Mouse (Mus musculus) liver, adult 2 months (tissue): ENCODE data around the gene Cdyl2. TPM values are rescaled to one million over a fixed set of nuclear protein-coding genes. Genes with fewer than 3 reads are reported as not detected.

ENCODE experiments used
- DNase-seq: peaks from one replicate; pipeline ENCODE4 v3.0.0-alpha.2; 2011; ENCODE audit warnings: low read depth, low spot score; ENCODE audit errors: extremely low read depth
- H3K27ac ChIP-seq: fragments of 200-500 bp; replicated peaks from 2 replicates; pipeline ENCODE4 v1.5.1; 2012; ENCODE audit warnings: low read depth, mild to moderate bottlenecking, control low read depth, inconsistent platforms, low read length; ENCODE audit not compliant: insufficient read depth
- H3K27me3 ChIP-seq: fragments of 200-500 bp; 2 replicates; pipeline ENCODE4 v1.6.1; 2012; ENCODE audit warnings: mild to moderate bottlenecking, moderate library complexity, low read length, inconsistent platforms; ENCODE audit not compliant: control insufficient read depth, insufficient read depth
- H3K36me3 ChIP-seq: fragments of 200-500 bp; 2 replicates; pipeline ENCODE4 v1.6.1; 2012; ENCODE audit warnings: low read length, inconsistent platforms; ENCODE audit not compliant: control insufficient read depth, insufficient read depth
- H3K4me1 ChIP-seq: fragments of 200-500 bp; 2 replicates; pipeline ENCODE4 v1.6.1; 2011; ENCODE audit warnings: low read length; ENCODE audit not compliant: control insufficient read depth, insufficient read depth
- H3K4me3 ChIP-seq: fragments of 200-500 bp; 2 replicates; pipeline ENCODE4 v1.5.1; 2011; ENCODE audit warnings: low read depth, mild to moderate bottlenecking, control low read depth, low read length, moderate library complexity; ENCODE audit not compliant: insufficient read depth
- H3K79me2 ChIP-seq: fragments of 200-500 bp; 2 replicates; pipeline ENCODE4 v1.6.1; 2012; ENCODE audit warnings: inconsistent platforms, mild to moderate bottlenecking, low read length, moderate library complexity; ENCODE audit not compliant: control insufficient read depth, insufficient read depth
- H3K9ac ChIP-seq: fragments of 200-500 bp; 2 replicates; pipeline ENCODE4 v1.6.1; 2012; ENCODE audit warnings: low read depth, mild to moderate bottlenecking, control low read depth, inconsistent platforms, low read length
- CTCF ChIP-seq: fragments of 200-500 bp; IDR thresholded peaks from 2 replicates; pipeline ENCODE4 v1.5.1; 2011; ENCODE audit warnings: low read depth, low read length, control low read depth
- POLR2A ChIP-seq: fragments of 200-500 bp; IDR thresholded peaks from 2 replicates; pipeline ENCODE4 v1.6.1; 2011; ENCODE audit warnings: low read length, control low read depth; ENCODE audit not compliant: insufficient read depth; ENCODE audit errors: extremely low read depth
- WGBS: fragments of 180-500 bp; shearing (Covaris S2); methylation state at CpG from one replicate; pipeline ENCODE4 v1.1.7; 2018; 5-methylcytosine and 5-hydroxymethylcytosine counted together
- polyA plus RNA-seq: library from polyadenylated mRNA; depleted of rRNA; stranded (reverse); fragments of >200 nt; gene quantifications from 2 replicates; pipeline ENCODE4 v1.2.3, GENCODE M21; 2012
- total RNA-seq: library from RNA; depleted of rRNA; stranded (reverse); fragments of >200 nt; gene quantifications from 2 replicates; pipeline ENCODE4 v1.2.3, GENCODE M21; 2014

The Cdyl2 gene
- total and polyA plus RNA-seq, 2 experiments: 0.81 to 1.1 TPM

DNA sequence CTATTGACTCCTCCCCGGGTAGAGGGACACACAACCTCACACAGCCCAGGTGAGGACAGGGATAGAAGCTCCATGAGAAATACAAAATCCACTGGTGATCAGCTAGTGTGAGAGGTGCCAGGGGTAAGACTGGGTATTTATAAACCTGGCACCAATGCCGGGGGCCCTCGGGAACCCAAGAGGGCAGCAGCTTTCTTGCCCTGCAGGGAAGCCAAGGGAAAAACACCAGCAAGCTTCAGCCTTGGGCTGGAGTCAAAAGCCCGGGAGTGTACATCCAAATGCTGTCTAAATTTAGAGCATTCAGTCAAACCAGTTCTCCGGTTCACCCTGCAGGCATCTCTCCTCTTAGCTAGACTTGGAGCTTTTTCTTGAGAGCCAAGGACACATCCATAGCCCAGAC is 189.9 kb downstream of the Cdyl2 start:
- Histone ChIP-seq H3K4me3 (no peak overlapping the region), H3K79me2 (no peaks in the 10 kb centered on the region), H3K9ac (no peak overlapping the region), H3K4me1 (peaks cover 6% of the 10 kb centered on the region), H3K36me3 (no peaks in the 10 kb centered on the region), H3K27me3 (no peaks in the 10 kb centered on the region), H3K27ac (no peak overlapping the region)
- no peak for DNase-seq
- 89% methylated on average over 5 of the region's 5 CpGs for WGBS
- TF ChIP-seq CTCF (no peak), POLR2A (no peak)

DNA sequence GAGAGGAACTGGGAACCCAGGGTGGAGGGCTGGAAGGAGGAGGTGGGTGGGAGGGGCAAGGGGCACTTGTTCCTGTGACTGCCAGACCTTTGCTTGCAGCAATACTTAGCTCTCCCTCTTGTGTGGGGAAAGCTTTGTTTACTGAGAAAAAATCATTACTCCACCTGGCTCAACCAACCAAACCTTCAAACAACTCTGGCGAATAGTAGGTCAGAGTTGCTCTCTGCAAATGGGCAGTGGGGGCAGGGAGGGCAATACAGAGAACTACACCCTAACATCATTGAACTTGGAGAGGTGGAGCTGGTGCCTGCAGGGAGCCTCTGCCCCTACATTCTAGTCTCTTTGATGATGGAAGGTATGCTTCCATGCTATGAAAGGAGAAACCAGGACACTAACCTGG is 192.7 kb downstream of the Cdyl2 start:
- no peak overlapping the region for H3K27ac ChIP-seq
- DNase-seq: peak; percentile 88
- WGBS: 10% methylated on average over 1 of the region's 1 CpGs
- H3K4me1 ChIP-seq: peaks cover 6% of the 10 kb centered on the region
- no peaks in the 10 kb centered on the region for H3K27me3 ChIP-seq
- TF ChIP-seq POLR2A: no peak
- no peaks in the 10 kb centered on the region for H3K79me2 ChIP-seq
- H3K4me3 ChIP-seq: no peak overlapping the region
- H3K36me3 ChIP-seq: no peaks in the 10 kb centered on the region
- H3K9ac ChIP-seq: no peak overlapping the region

DNA sequence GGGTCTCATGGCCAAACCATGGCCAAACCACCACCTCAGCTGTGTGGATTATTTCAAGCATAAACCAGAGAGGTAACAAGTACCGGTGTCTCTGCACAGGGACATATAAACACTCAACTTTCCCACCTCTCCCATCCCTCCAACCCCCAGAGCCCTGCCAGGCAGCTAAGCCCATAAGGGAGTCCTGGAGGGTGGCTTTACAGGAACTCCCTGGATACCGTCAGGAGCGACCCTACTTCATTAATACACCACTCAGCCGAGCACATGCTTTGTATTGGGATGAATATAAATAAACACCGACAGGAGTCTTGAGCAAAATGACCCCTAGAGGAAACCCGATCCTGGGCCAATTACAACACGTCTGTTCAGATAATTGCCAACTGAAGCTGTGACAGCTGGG is 194.0 kb downstream of the Cdyl2 start:
- no peak for TF ChIP-seq CTCF
- no peak for TF ChIP-seq POLR2A
- WGBS: 50% methylated on average over 7 of the region's 7 CpGs
- H3K4me3 ChIP-seq: no peak overlapping the region
- peaks cover 6% of the 10 kb centered on the region for H3K4me1 ChIP-seq
- H3K36me3 ChIP-seq: no peaks in the 10 kb centered on the region
- H3K9ac ChIP-seq: no peak overlapping the region
- peak; percentile 42 for DNase-seq
- H3K27me3 ChIP-seq: no peaks in the 10 kb centered on the region
- no peaks in the 10 kb centered on the region for H3K79me2 ChIP-seq
- H3K27ac ChIP-seq: no peak overlapping the region

- H3K36me3 ChIP-seq: no peaks in the 10 kb centered on the region
- 80% methylated on average over 5 of the region's 5 CpGs for WGBS
- no peak for DNase-seq
- H3K4me3 ChIP-seq: no peak overlapping the region
- H3K27me3 ChIP-seq: no peaks in the 10 kb centered on the region
- TF ChIP-seq POLR2A: no peak
- TF ChIP-seq CTCF: no peak
- peaks cover 6% of the 10 kb centered on the region for H3K4me1 ChIP-seq
- H3K79me2 ChIP-seq: no peaks in the 10 kb centered on the region
- H3K9ac ChIP-seq: no peak overlapping the region
- no peak overlapping the region for H3K27ac ChIP-seq
Measured at GRCm38 (mm10) chr8:116536786-116537185, 196.0 kb downstream of the Cdyl2 start.

DNA sequence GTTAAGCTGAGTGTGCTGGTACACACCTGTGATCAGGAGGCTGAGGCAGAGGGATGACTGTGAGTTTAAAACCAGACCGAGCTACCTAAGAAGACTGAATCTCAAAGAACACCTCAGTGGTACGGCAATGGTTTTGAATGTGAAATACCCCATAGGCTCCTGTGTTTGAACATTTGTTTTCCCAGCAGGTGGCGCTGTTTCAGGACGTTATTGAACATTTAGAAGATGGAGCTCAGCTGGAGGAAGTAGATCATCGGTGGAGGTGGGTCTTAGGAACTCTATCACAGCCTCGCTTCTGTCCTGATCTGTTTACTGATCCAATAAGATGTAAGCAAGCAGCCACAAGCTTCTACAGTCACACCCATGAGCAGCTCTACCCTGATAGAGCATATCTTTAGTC is 199.7 kb downstream of the Cdyl2 start:
- DNase-seq: no peak
- 82% methylated on average over 6 of the region's 6 CpGs for WGBS
- Histone ChIP-seq H3K27ac (no peak overlapping the region), H3K9ac (no peak overlapping the region), H3K27me3 (no peaks in the 10 kb centered on the region), H3K4me1 (no peaks in the 10 kb centered on the region; the same call in 1 of the 2 replicates), H3K79me2 (no peaks in the 10 kb centered on the region), H3K4me3 (no peak overlapping the region), H3K36me3 (no peaks in the 10 kb centered on the region)
- TF ChIP-seq POLR2A (no peak), CTCF (0 out of 2 replicates have a peak, but pooled peaks have one; percentile 6)

- Histone ChIP-seq H3K27me3 (no peaks in the 10 kb centered on the region), H3K9ac (no peak overlapping the region), H3K4me1 (no peaks in the 10 kb centered on the region; the same call in 1 of the 2 replicates), H3K4me3 (no peak overlapping the region), H3K36me3 (no peaks in the 10 kb centered on the region), H3K79me2 (no peaks in the 10 kb centered on the region), H3K27ac (no peak overlapping the region)
- TF ChIP-seq POLR2A (no peak), CTCF (no peak)
- WGBS: 37% methylated on average over 7 of the region's 7 CpGs
- DNase-seq: peak; percentile 81
Measured at GRCm38 (mm10) chr8:116528736-116529135, 204.1 kb downstream of the Cdyl2 start.
